Mouse (Mus musculus): ENCODE measurements at regions not wholly inside any gene's neighbourhood (a gene's known extent, or its start where the extent isn't known, plus 50 kb on each side); places are given as distances from the start of the nearest gene placed in this dataset.
A peak's percentile ranks its signal among the peaks of the same experiment; 100 is the strongest.
"Not testable (repeated sequence)": the region's sequence is repeated elsewhere in the genome, so short reads cannot be mapped to it uniquely, and the experiment has no call there.

DNA sequence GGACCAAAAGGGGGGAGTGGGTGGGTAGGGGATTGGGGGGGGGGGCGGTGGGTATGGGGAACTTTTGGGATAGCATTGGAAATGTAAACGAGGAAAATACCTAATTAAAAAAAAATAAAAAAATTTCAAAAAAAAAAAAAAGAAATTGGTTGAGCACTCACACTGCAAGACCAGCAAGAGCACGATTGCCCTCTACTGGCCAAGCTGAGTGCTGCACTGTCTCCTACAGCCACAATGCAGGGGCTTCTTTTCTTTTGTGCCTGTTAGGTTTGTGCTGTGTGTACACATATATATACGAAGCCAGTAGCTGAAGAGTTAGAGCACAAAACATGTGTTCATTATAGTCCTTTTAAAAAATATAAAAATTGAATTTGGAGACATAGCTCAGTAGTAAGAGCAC, 55.6 kb downstream of the Mup20 start:
- no peak overlapping the region for H3K9ac ChIP-seq (ENCODE audit: low read depth, low read length)
- H3K4me1 ChIP-seq (replicated peaks; ENCODE audit: insufficient read depth, low read length), result no peaks in the 10 kb centered on the region
- no peak overlapping the region for H3K4me3 ChIP-seq (replicated peaks; ENCODE audit: low read depth, low read length)
- H3K4me2 ChIP-seq (ENCODE audit: low read length), result no peak overlapping the region
- peak; percentile 65 for TF ChIP-seq CTCF (IDR thresholded peaks at IDR 0.05; ENCODE audit: low read depth)
- H3K9me3 ChIP-seq (replicated peaks; ENCODE audit: low read length), result no peaks in the 10 kb centered on the region
- ATAC-seq (replicated peaks; ENCODE audit: low FRiP score, low read depth) (no peak), DNase-seq (ENCODE audit: low spot score) (peak; percentile 7)
- no peaks in the 10 kb centered on the region for H3K27me3 ChIP-seq (ENCODE audit: insufficient read depth, low read length)
- no peak overlapping the region for H3K27ac ChIP-seq
- no peaks in the 10 kb centered on the region for H3K36me3 ChIP-seq (ENCODE audit: insufficient read depth, low read length)
- WGBS, result 28% methylated on average over 3 of the region's 4 CpGs

DNA sequence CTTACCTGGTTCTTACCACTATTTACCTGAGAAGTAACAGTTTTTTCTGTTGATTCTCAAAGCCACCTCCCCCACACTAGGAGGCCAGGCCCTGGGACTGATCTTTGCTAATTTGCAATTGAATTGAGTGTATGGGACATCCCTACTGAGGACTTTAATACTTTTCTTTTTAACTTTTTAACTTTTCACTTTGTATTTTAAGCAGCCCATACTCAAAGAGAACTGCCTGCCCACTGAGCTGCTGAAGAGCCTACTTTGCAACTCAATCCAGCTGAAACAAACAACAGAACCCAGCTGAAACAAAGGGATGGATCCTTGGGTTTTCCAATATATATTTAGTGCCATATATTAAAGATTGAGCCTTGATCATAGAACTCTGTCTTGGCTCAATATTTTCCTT, 64.0 kb downstream of the Mup20 start:
- not testable (repeated sequence) for ATAC-seq (replicated peaks; ENCODE audit: low FRiP score, low read depth); H3K9ac ChIP-seq (ENCODE audit: low read depth, low read length); DNase-seq (ENCODE audit: low spot score); H3K4me2 ChIP-seq (ENCODE audit: low read length); H3K4me3 ChIP-seq (replicated peaks; ENCODE audit: low read depth, low read length); H3K27ac ChIP-seq; H3K9me3 ChIP-seq (replicated peaks; ENCODE audit: low read length); H3K36me3 ChIP-seq (ENCODE audit: insufficient read depth, low read length); H3K27me3 ChIP-seq (ENCODE audit: insufficient read depth, low read length); H3K4me1 ChIP-seq (replicated peaks; ENCODE audit: insufficient read depth, low read length)

- 91% methylated on average over 7 of the region's 7 CpGs for WGBS
- DNase-seq (ENCODE audit: low spot score) (no peak), ATAC-seq (replicated peaks; ENCODE audit: low FRiP score, low read depth) (no peak)
- H3K4me3 ChIP-seq (replicated peaks; ENCODE audit: low read depth, low read length), result no peak overlapping the region
- no peaks in the 10 kb centered on the region for H3K9me3 ChIP-seq (replicated peaks; ENCODE audit: low read length)
- H3K4me1 ChIP-seq (replicated peaks; ENCODE audit: insufficient read depth, low read length), result no peaks in the 10 kb centered on the region
- no peaks in the 10 kb centered on the region for H3K36me3 ChIP-seq (ENCODE audit: insufficient read depth, low read length)
- H3K27ac ChIP-seq, result no peak overlapping the region
- no peak for TF ChIP-seq CTCF (IDR thresholded peaks at IDR 0.05; ENCODE audit: low read depth)
- H3K4me2 ChIP-seq (ENCODE audit: low read length), result no peak overlapping the region
- H3K9ac ChIP-seq (ENCODE audit: low read depth, low read length), result no peak overlapping the region
- no peaks in the 10 kb centered on the region for H3K27me3 ChIP-seq (ENCODE audit: insufficient read depth, low read length)
These were observed 77.8 kb downstream of the Mup20 start for GRCm38 (mm10) chr4:61976159-61976558.

GRCm38 (mm10) chr4:61973236-61973635, 80.7 kb downstream of the Mup20 start:
- Histone ChIP-seq H3K27me3 (ENCODE audit: insufficient read depth, low read length) (no peaks in the 10 kb centered on the region), H3K36me3 (ENCODE audit: insufficient read depth, low read length) (no peaks in the 10 kb centered on the region), H3K4me2 (ENCODE audit: low read length) (no peak overlapping the region), H3K27ac (no peak overlapping the region), H3K4me1 (replicated peaks; ENCODE audit: insufficient read depth, low read length) (no peaks in the 10 kb centered on the region), H3K9ac (ENCODE audit: low read depth, low read length) (no peak overlapping the region), H3K4me3 (replicated peaks; ENCODE audit: low read depth, low read length) (no peak overlapping the region), H3K9me3 (replicated peaks; ENCODE audit: low read length) (no peaks in the 10 kb centered on the region)
- TF ChIP-seq CTCF (IDR thresholded peaks at IDR 0.05; ENCODE audit: low read depth), result peak; percentile 62
- DNase-seq (ENCODE audit: low spot score) (peak; percentile 3), ATAC-seq (replicated peaks; ENCODE audit: low FRiP score, low read depth) (peak; percentile 40; the same call in 1 of the 2 replicates)
- WGBS, result 45% methylated on average over 2 of the region's 2 CpGs

DNA sequence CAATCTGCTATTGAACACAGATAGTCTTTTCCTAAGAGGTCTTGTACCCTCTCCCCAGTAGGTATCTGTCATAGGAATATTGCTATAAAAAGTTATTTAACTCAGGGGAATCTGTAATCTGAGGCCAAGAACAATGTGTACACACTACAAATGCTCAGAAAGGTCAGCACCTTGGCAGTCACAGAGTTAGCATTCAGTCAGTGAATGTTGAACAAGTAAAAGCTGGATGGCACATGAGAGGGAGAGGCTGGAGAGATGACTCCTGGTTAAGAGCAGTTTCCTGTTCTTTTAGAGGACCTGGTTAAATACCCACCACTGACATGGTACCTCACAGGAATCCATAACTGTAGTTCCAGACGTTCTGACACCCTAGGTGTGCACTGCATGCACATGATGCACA, 84.3 kb downstream of the Mup20 start:
- ATAC-seq (replicated peaks; ENCODE audit: low FRiP score, low read depth), result no peak
- no peak for DNase-seq (ENCODE audit: low spot score)
- TF ChIP-seq CTCF (IDR thresholded peaks at IDR 0.05; ENCODE audit: low read depth), result no peak
- Histone ChIP-seq H3K9me3 (replicated peaks; ENCODE audit: low read length) (no peaks in the 10 kb centered on the region), H3K27ac (no peak overlapping the region), H3K4me1 (replicated peaks; ENCODE audit: insufficient read depth, low read length) (no peaks in the 10 kb centered on the region), H3K4me3 (replicated peaks; ENCODE audit: low read depth, low read length) (no peak overlapping the region), H3K36me3 (ENCODE audit: insufficient read depth, low read length) (no peaks in the 10 kb centered on the region), H3K4me2 (ENCODE audit: low read length) (no peak overlapping the region), H3K27me3 (ENCODE audit: insufficient read depth, low read length) (no peaks in the 10 kb centered on the region), H3K9ac (ENCODE audit: low read depth, low read length) (no peak overlapping the region)
- 69% methylated on average over 1 of the region's 1 CpGs for WGBS

- WGBS, result 80% methylated on average over 6 of the region's 6 CpGs
- not testable (repeated sequence) for H3K27ac ChIP-seq
These were observed 86.3 kb downstream of the Mup20 start for GRCm38 (mm10) chr4:61967674-61968073.

GRCm38 (mm10) chr4:61962315-61962714, 91.6 kb downstream of the Mup20 start:
- Histone ChIP-seq H3K27me3 (ENCODE audit: insufficient read depth, low read length) (no peaks in the 10 kb centered on the region), H3K9ac (ENCODE audit: low read depth, low read length) (no peak overlapping the region), H3K4me1 (replicated peaks; ENCODE audit: insufficient read depth, low read length) (no peaks in the 10 kb centered on the region), H3K36me3 (ENCODE audit: insufficient read depth, low read length) (no peaks in the 10 kb centered on the region), H3K4me3 (replicated peaks; ENCODE audit: low read depth, low read length) (no peak overlapping the region), H3K4me2 (ENCODE audit: low read length) (no peak overlapping the region), H3K9me3 (replicated peaks; ENCODE audit: low read length) (no peaks in the 10 kb centered on the region), H3K27ac (no peak overlapping the region)
- no peak for TF ChIP-seq CTCF (IDR thresholded peaks at IDR 0.05; ENCODE audit: low read depth)
- no peak for ATAC-seq (replicated peaks; ENCODE audit: low FRiP score, low read depth)
- no peak for DNase-seq (ENCODE audit: low spot score)

More at GRCm38 (mm10) chr4:61967674-61968073, 86.3 kb downstream of the Mup20 start:
- H3K4me1 ChIP-seq (replicated peaks; ENCODE audit: insufficient read depth, low read length); ATAC-seq (replicated peaks; ENCODE audit: low FRiP score, low read depth); H3K4me2 ChIP-seq (ENCODE audit: low read length); DNase-seq (ENCODE audit: low spot score); H3K36me3 ChIP-seq (ENCODE audit: insufficient read depth, low read length); H3K9me3 ChIP-seq (replicated peaks; ENCODE audit: low read length); H3K9ac ChIP-seq (ENCODE audit: low read depth, low read length); H3K4me3 ChIP-seq (replicated peaks; ENCODE audit: low read depth, low read length); H3K27me3 ChIP-seq (ENCODE audit: insufficient read depth, low read length): not testable (repeated sequence)
